Mouse (Mus musculus): ENCODE data around the gene Ncoa3. TPM values are rescaled to one million over a fixed set of nuclear protein-coding genes. Genes with fewer than 3 reads are reported as not detected.
A peak's percentile ranks its signal among the peaks of the same experiment; 100 is the strongest.

Gene Ncoa3
- polyA plus RNA-seq, 1 experiment from 2014 or later: 18.2 TPM

- ATAC-seq (ENCODE audit: low FRiP score, low TSS enrichment) (no peak), DNase-seq (no peak)
- Histone ChIP-seq H3K27ac (replicated peaks; ENCODE audit: low read depth, low read length) (no peak overlapping the region), H3K27me3 (ENCODE audit: control insufficient read depth, insufficient read depth, low read length) (no peaks in the 10 kb centered on the region), H3K9ac (replicated peaks; ENCODE audit: low read length) (no peak overlapping the region), H3K36me3 (ENCODE audit: control insufficient read depth, insufficient read depth, low read length) (no peaks in the 10 kb centered on the region), H3K4me3 (replicated peaks; ENCODE audit: low read depth, low read length) (no peak overlapping the region), H3K9me3 (ENCODE audit: control insufficient read depth, low read length) (no peaks in the 10 kb centered on the region), H3K4me2 (ENCODE audit: low read length) (no peak overlapping the region), H3K4me1 (ENCODE audit: control insufficient read depth, insufficient read depth, low read length) (no peaks in the 10 kb centered on the region)
- WGBS: 87% methylated on average over 20 of the region's 20 CpGs
These were observed 37.6 kb upstream of the Ncoa3 start for GRCm38 (mm10) chr2:165954872-165955271.

DNA sequence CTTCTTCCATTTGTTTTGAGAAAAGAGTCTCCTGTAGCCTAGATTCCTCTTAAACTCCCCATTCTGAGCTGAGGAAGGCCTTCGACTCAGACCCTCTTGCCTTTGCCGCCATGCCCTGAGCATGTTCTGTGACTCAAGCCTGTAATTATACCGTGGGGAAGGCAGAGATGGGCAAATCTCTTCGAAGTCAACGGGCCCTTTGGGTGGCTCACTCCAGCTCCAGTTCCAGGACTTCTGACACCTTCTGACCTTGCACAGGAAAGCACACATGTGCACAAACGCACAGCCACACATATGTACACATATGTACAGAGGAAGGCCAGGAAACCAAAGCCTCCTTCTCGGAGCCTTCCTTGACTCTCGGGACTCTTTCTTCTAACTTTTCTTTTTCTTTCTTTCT, 37.0 kb upstream of the Ncoa3 start:
- ATAC-seq (ENCODE audit: low FRiP score, low TSS enrichment): no peak
- no peaks in the 10 kb centered on the region for H3K27me3 ChIP-seq (ENCODE audit: control insufficient read depth, insufficient read depth, low read length)
- H3K9me3 ChIP-seq (ENCODE audit: control insufficient read depth, low read length): no peaks in the 10 kb centered on the region
- no peak overlapping the region for H3K27ac ChIP-seq (replicated peaks; ENCODE audit: low read depth, low read length)
- no peaks in the 10 kb centered on the region for H3K4me1 ChIP-seq (ENCODE audit: control insufficient read depth, insufficient read depth, low read length)
- no peak overlapping the region for H3K9ac ChIP-seq (replicated peaks; ENCODE audit: low read length)
- WGBS: 89% methylated on average over 8 of the region's 8 CpGs
- H3K4me3 ChIP-seq (replicated peaks; ENCODE audit: low read depth, low read length): no peak overlapping the region
- no peaks in the 10 kb centered on the region for H3K36me3 ChIP-seq (ENCODE audit: control insufficient read depth, insufficient read depth, low read length)
- DNase-seq: no peak
- H3K4me2 ChIP-seq (ENCODE audit: low read length): no peak overlapping the region

GRCm38 (mm10) chr2:165956096-165956740, 36.2 kb upstream of the Ncoa3 start:
- no peak for DNase-seq
- Histone ChIP-seq H3K27ac (replicated peaks; ENCODE audit: low read depth, low read length) (no peak overlapping the region), H3K4me2 (ENCODE audit: low read length) (no peak overlapping the region), H3K36me3 (ENCODE audit: control insufficient read depth, insufficient read depth, low read length) (no peaks in the 10 kb centered on the region), H3K27me3 (ENCODE audit: control insufficient read depth, insufficient read depth, low read length) (no peaks in the 10 kb centered on the region), H3K9ac (replicated peaks; ENCODE audit: low read length) (no peak overlapping the region), H3K4me1 (ENCODE audit: control insufficient read depth, insufficient read depth, low read length) (no peaks in the 10 kb centered on the region), H3K4me3 (replicated peaks; ENCODE audit: low read depth, low read length) (no peak overlapping the region), H3K9me3 (ENCODE audit: control insufficient read depth, low read length) (no peaks in the 10 kb centered on the region)
- WGBS: 68% methylated on average over 7 of the region's 7 CpGs
- ATAC-seq (ENCODE audit: low FRiP score, low TSS enrichment): no peak

DNA sequence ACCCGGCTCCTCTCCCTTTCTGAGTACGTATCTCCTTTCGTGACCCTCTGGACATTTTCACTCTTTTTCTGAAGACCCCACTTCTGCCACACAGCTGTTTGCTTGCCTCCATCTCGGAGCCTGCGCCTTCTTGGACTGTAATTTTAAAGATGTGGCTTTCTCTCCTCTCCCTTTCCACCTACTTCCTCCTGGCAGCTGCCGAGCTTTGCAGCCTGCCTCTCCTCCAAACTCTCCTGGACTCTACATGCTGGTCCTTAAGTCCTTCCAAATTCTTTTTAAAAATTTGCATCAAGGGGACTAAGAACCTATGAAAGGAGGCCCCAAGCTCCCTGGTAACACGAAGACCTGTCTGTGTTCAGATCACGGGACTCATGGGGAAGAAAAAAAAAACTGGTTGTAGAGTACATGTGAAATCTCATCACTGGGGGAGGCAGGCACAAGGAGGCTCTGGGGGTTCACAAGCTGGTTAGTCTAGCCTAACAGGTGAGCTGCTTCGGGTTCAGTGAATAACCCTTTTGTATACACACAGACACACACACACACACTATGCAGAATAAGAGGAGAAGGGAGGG, 35.1 kb upstream of the Ncoa3 start:
- Histone ChIP-seq H3K27me3 (ENCODE audit: control insufficient read depth, insufficient read depth, low read length) (no peaks in the 10 kb centered on the region), H3K9me3 (ENCODE audit: control insufficient read depth, low read length) (no peaks in the 10 kb centered on the region), H3K36me3 (ENCODE audit: control insufficient read depth, insufficient read depth, low read length) (no peaks in the 10 kb centered on the region), H3K4me3 (replicated peaks; ENCODE audit: low read depth, low read length) (no peak overlapping the region), H3K9ac (replicated peaks; ENCODE audit: low read length) (no peak overlapping the region), H3K4me1 (ENCODE audit: control insufficient read depth, insufficient read depth, low read length) (no peaks in the 10 kb centered on the region), H3K4me2 (ENCODE audit: low read length) (no peak overlapping the region), H3K27ac (replicated peaks; ENCODE audit: low read depth, low read length) (no peak overlapping the region)
- no peak for DNase-seq
- ATAC-seq (ENCODE audit: low FRiP score, low TSS enrichment): no peak
- 78% methylated on average over 9 of the region's 9 CpGs for WGBS

GRCm38 (mm10) chr2:165958556-165958955, 33.9 kb upstream of the Ncoa3 start:
- Histone ChIP-seq H3K4me1 (ENCODE audit: control insufficient read depth, insufficient read depth, low read length) (no peaks in the 10 kb centered on the region), H3K27ac (replicated peaks; ENCODE audit: low read depth, low read length) (no peak overlapping the region), H3K4me2 (ENCODE audit: low read length) (no peak overlapping the region), H3K36me3 (ENCODE audit: control insufficient read depth, insufficient read depth, low read length) (no peaks in the 10 kb centered on the region), H3K27me3 (ENCODE audit: control insufficient read depth, insufficient read depth, low read length) (no peaks in the 10 kb centered on the region), H3K9me3 (ENCODE audit: control insufficient read depth, low read length) (no peaks in the 10 kb centered on the region), H3K9ac (replicated peaks; ENCODE audit: low read length) (no peak overlapping the region), H3K4me3 (replicated peaks; ENCODE audit: low read depth, low read length) (no peak overlapping the region)
- no peak for ATAC-seq (ENCODE audit: low FRiP score, low TSS enrichment)
- DNase-seq: no peak
- 76% methylated on average over 6 of the region's 6 CpGs for WGBS

DNA sequence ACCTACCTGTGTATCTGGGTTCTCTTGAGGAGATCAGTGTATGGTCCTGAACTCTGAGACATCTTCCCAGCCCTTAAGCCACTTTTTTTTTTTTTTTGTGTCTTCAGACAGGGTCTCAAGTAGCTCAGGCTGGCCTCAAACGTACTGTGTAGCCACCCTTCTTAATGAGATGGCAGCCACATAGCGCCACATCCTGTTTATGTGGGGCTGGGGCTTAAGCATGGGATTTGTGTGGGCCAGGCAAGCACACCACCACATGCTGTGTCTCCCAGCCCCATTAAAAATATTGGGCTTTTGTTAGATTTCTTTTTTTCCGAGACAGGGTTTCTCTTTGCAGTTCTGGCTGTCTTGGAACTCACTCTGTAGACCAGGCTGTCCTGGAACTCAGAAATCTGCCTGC, 31.7 kb upstream of the Ncoa3 start:
- no peak for ATAC-seq (ENCODE audit: low FRiP score, low TSS enrichment)
- WGBS: 82% methylated on average over 3 of the region's 3 CpGs

GRCm38 (mm10) chr2:165962824-165963223, 29.6 kb upstream of the Ncoa3 start:
- 60% methylated on average over 5 of the region's 5 CpGs for WGBS
- no peak overlapping the region for H3K4me3 ChIP-seq (replicated peaks; ENCODE audit: low read depth, low read length)
- no peaks in the 10 kb centered on the region for H3K4me1 ChIP-seq (ENCODE audit: control insufficient read depth, insufficient read depth, low read length)
- DNase-seq (no peak), ATAC-seq (ENCODE audit: low FRiP score, low TSS enrichment) (no peak)
- H3K36me3 ChIP-seq (ENCODE audit: control insufficient read depth, insufficient read depth, low read length): no peaks in the 10 kb centered on the region
- no peaks in the 10 kb centered on the region for H3K9me3 ChIP-seq (ENCODE audit: control insufficient read depth, low read length)
- H3K27me3 ChIP-seq (ENCODE audit: control insufficient read depth, insufficient read depth, low read length): no peaks in the 10 kb centered on the region
- H3K27ac ChIP-seq (replicated peaks; ENCODE audit: low read depth, low read length): no peak overlapping the region
- no peak overlapping the region for H3K9ac ChIP-seq (replicated peaks; ENCODE audit: low read length)
- no peak overlapping the region for H3K4me2 ChIP-seq (ENCODE audit: low read length)

More for the DNA sequence above, 31.7 kb upstream of the Ncoa3 start:
- Histone ChIP-seq H3K27ac (replicated peaks; ENCODE audit: low read depth, low read length) (no peak overlapping the region), H3K4me3 (replicated peaks; ENCODE audit: low read depth, low read length) (no peak overlapping the region), H3K36me3 (ENCODE audit: control insufficient read depth, insufficient read depth, low read length) (no peaks in the 10 kb centered on the region), H3K9ac (replicated peaks; ENCODE audit: low read length) (no peak overlapping the region), H3K9me3 (ENCODE audit: control insufficient read depth, low read length) (no peaks in the 10 kb centered on the region), H3K4me2 (ENCODE audit: low read length) (no peak overlapping the region), H3K4me1 (ENCODE audit: control insufficient read depth, insufficient read depth, low read length) (no peaks in the 10 kb centered on the region), H3K27me3 (ENCODE audit: control insufficient read depth, insufficient read depth, low read length) (no peaks in the 10 kb centered on the region)
- no peak for DNase-seq

DNA sequence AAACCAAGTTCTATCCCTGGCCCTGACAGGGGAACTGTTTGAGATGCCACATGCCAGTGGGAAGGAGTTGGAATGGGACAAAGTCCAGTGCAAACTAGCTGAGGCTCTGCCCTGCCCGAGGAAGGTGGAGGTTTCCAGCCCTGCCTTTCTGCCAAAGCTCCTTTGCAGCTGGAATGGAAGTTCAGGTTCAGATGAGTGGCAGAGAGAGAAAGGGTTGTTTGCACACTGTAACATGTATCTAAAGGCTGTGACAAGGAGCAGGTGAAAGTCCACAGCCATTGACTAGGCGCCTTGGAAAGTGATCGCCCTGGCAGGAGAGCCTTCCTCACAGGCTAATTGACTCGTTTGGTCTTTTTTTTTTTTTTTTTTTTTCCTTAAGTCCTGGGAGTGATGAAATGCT, 28.3 kb upstream of the Ncoa3 start:
- WGBS: 40% methylated on average over 4 of the region's 4 CpGs
- no peak overlapping the region for H3K27ac ChIP-seq (replicated peaks; ENCODE audit: low read depth, low read length)
- H3K4me1 ChIP-seq (ENCODE audit: control insufficient read depth, insufficient read depth, low read length): no peaks in the 10 kb centered on the region
- no peaks in the 10 kb centered on the region for H3K9me3 ChIP-seq (ENCODE audit: control insufficient read depth, low read length)
- no peak overlapping the region for H3K4me2 ChIP-seq (ENCODE audit: low read length)
- H3K9ac ChIP-seq (replicated peaks; ENCODE audit: low read length): no peak overlapping the region
- no peaks in the 10 kb centered on the region for H3K36me3 ChIP-seq (ENCODE audit: control insufficient read depth, insufficient read depth, low read length)
- no peak for DNase-seq
- no peak for ATAC-seq (ENCODE audit: low FRiP score, low TSS enrichment)
- no peak overlapping the region for H3K4me3 ChIP-seq (replicated peaks; ENCODE audit: low read depth, low read length)
- no peaks in the 10 kb centered on the region for H3K27me3 ChIP-seq (ENCODE audit: control insufficient read depth, insufficient read depth, low read length)

DNA sequence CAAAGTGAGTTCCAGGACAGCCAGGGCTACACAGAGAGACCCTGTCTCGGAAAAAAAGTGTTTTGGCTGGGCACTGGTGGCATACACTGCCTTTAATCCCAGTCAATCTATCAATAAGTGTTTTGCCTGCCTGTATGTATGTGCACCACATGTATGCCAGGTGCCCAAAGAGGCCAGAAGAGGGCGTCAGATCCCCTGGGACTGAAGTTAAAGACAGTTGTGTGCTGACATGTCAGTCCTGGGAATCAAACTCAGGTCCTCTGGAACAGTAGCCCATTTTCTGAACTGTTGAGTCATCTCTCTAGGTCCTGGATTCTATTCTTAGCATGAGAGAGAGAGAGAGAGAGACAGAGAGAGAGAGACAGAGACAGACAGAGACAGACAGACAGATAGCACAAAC, 25.4 kb upstream of the Ncoa3 start:
- Histone ChIP-seq H3K9ac (replicated peaks; ENCODE audit: low read length) (no peak overlapping the region), H3K4me1 (ENCODE audit: control insufficient read depth, insufficient read depth, low read length) (no peaks in the 10 kb centered on the region), H3K4me3 (replicated peaks; ENCODE audit: low read depth, low read length) (no peak overlapping the region), H3K9me3 (ENCODE audit: control insufficient read depth, low read length) (no peaks in the 10 kb centered on the region), H3K27ac (replicated peaks; ENCODE audit: low read depth, low read length) (peak overlapping the region; percentile 57), H3K4me2 (ENCODE audit: low read length) (no peak overlapping the region), H3K27me3 (ENCODE audit: control insufficient read depth, insufficient read depth, low read length) (no peaks in the 10 kb centered on the region), H3K36me3 (ENCODE audit: control insufficient read depth, insufficient read depth, low read length) (no peaks in the 10 kb centered on the region)
- 91% methylated on average over 2 of the region's 2 CpGs for WGBS
- ATAC-seq (ENCODE audit: low FRiP score, low TSS enrichment) (no peak), DNase-seq (no peak)

All from midbrain, embryonic 14.5 days (tissue).